Mouse (Mus musculus): Measurements from ENCODE around the gene Cd164l2.

Gene Cd164l2

DNA sequence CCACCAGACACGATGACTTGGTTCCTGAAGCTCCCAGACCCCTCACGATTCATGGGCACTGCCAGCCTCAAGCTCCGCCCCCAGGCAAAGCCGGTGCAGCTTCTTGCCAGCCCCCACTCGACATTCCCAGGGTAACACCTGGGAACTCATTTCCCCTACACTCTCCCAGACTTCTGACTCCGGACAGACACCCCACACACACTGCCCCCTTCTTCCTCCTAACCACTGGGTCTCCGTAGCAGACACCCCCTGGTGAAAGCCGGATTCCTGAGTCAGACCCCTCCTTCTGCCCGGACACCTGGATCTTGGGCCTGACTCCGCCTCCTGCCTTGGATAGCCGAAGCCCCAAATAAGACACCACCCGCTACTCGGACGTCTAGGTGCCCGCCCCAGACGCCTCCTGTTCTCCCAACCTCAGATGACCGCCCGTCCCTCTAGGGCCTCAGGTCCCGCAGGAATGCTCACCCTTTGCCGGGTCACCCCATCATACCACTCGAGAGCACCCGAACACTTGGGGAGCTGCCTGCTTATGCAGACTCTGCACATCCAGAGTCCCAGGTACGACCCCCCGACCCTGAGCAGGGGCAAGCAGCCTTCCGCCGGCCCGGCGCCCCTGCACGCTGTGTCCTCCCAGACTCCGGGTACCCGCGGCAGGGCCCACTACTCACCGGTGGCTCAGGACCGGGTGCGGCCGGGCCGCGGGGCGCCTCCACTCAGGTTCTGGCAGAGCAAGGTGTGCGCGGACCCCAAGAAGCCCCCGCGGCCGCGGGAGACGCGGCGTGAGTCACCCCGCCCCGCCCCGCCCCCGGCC is at the start of gene Cd164l2, which contains the start of gene Gpr3:
Cd164l2 (plus strand) TSS at position 381 of the 811 bp plus-strand sequence.
Gpr3 (minus strand) TSS at position 786 of the 811 bp plus-strand sequence.
- DNase-seq, result no peak

DNA sequence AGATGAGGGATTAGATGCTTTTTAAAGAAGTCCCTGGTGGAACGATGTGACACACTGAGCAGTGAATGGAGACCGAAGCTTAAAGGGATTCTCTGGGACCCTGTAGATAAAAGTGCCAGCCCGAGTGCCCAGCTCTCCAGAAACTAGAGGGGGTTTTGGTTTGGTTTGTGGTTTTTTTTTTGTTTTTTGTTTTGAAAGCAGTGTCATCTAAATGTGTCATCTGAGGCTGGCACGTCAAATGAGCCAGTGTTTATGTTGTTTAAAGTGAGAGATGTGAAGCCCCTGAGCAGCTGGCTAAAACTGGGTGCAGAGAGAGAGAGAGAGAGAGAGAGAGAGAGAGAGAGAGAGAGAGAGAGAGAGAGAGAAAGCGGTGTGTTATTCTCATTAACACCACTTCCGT is 49.7 kb upstream of the Cd164l2 start:
- no peak for DNase-seq

DNA sequence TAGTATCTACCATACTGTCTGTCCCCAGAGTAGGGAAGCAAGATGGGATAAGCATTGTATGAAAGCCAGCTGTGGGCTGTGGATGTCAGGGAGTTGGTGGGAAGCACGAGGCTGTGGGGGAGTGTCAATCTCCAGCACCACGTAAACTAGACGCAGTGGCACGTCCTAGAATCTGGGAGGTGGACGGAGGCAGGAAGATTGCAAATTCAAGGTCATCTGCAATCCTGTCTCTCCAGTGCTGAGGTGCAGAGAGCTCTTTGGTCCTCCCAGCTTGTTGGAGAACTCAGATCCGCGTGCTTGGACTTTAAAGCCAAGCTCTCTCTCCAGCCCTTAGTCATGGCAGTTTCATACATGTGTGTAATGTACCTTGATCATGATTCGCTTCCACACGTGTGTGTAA is 45.2 kb upstream of the Cd164l2 start:
- DNase-seq, result no peak

DNA sequence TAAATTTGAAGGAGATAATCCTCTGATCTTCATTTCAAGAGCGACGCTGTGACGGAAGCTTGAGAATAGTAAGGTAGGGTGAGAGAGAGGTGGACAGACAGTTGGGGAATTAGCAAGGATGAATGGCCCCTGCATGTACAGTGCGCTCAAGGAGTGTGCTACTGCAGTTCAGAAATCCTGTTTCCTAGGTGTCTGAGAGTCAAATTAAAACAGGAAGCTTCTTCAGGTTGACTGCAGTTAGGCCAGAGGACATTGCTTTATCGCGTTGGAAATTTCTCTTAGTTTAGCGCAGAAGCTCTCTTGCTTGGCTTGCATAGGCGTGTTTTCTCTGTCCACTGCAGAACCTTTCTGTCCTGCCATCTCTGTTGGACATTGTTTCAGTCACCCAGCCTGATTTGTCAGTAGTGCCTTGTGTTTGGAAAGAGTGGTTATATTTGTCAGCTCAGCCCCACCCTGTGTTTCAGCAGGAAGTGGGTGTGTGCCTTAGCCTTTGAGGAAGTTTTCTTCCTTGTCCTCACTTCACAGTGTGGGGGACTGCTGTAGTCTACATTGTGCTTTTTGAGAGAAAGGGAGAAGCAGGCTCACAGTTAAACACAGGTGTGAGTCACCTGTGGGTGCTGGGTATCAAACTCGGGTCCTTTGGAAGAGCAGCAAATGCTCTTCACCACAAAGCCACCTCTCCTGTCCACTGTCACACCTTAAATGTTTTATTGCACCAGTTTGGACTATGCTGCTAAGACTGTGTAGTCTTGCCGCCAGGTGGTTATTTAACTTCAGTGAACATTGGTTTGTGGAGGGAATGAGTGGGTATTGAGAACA is 42.5 kb upstream of the Cd164l2 start:
- peak; percentile 43 for DNase-seq

DNA sequence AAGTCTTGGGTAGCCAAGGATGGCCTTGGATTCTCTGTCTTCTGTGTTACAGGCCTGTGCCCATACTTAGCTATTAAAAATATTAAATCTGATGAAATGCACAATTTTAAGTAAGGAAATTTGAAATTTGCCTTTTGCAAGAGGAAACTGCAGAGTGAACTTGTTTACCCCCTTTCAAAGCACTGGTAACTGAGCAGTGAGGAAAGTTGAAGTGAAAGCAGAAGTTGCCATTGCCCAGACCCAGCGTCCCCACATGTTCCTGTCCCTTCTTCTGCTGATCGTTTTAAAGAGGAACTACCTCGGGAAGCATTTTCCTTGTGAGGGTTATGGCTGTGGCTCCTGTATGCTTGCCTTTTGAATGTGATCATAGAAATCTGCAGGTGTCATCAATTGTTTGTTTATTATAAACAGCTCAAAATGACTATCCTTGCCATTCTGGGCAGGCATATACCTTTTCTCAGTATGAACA is 41.8 kb upstream of the Cd164l2 start:
- no peak for DNase-seq

DNA sequence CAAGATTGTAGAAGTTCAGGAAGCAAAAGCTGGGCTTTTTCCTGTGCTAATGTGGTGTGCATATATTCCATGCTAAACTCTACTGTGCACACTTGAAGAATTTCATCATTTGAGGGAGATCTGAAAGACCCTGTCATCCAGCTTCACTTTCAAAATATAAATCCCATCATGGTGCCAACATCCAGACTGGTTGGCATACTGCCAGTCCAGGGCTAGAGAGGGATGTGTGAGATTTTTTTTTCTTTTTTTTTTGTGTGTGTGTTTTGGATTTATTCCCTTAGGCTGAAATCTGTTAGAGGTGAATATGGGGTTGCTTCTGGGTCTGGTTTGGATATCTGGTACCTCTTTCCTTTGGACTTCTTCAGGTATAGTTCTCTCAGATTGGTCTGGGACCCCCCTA is 41.3 kb upstream of the Cd164l2 start:
- DNase-seq, result no peak

DNA sequence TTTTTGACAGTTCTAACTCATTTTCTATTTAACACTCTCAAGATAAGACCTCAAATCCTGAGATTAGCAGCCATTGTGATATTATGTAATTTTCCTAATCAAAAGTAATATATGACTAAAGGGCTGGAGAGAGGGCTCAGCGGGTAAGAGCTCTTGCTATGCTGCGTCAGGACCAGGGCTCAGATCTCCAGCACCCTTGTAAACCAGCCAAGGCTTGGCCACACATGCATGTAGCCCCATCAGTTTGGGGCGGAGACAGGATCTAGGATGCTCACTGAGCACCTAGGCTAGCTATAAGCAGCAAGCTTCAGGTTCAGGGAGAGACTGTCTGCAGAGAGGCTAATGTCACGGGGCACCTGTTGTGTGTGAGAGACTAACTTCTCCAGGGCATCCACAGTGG is 39.5 kb upstream of the Cd164l2 start:
- DNase-seq, result no peak

DNA sequence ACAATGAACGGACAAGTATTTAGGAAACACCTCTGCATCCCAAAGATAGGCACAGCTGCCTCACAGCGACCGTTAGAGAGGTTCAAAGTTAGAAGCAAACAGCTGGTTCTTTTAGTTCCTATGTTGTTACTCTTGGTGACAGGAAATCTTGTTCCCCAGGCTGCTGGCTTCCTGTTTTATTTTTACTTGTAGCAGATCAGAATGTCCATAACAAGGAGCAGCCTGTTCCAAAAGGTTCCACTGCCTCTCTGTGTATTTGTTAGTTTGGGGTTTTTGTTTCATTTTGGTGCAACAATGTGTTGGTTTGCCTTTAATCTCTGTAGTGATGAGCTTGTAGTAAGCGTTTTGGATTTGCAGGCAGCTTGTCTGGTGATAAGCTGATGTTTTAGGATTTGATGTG is 37.6 kb upstream of the Cd164l2 start:
- peak; percentile 60 for DNase-seq

DNA sequence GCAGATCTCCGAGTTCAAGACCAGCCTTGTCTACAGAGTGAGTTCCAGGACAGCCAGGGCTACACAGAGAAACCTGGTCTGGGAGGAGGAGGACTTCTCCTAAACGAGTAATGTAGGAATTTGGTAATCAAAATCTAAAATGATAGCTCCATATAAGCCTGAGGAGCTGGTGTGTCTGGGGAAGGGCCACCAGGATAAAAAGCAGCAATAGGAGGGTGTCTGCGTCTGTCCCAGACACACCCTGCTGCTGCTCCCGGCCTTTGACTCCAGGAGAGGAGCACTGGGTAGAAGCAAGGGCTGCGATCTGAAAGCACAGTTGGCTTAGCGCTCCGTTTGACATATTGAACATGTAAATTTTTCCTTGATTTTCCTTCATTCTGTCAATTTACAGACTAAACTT is 36.7 kb upstream of the Cd164l2 start:
- DNase-seq, result no peak

DNA sequence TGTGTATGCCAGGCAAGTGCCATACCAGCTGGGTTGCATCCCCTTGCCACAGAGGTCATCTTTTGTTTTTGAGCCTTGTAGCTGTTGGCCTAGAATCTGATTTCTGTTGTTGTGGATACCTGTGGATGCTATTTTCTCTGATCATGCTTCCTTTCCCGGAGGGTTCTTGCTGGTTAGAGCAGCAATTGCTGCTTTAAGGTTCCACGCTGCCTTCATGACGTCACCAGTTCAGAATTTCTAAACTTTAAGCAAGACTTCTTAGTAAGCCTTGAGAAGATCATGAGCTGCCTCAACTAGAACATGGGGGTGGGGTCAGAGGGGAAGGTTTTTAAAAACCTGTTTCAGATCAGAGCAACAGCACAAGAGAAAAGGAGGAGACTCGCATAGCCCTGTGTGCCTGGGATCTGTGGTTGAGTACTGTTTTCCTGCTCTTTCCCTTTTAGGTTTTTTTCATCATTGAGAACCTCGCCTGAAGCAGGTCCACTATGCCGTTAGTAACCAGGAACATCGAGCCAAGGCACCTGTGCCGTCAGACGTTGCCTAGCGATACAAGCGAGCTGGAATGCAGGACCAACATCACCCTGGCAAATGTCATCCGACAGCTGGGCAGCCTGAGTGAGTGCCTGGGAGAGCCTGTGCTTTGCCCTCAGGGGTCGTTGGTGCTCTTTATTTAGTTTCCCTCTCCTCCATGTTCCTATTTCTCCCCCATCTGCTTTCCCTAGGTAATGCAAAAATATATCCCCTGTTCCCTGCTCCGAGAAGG is 35.8 kb upstream of the Cd164l2 start:
- peak; percentile 49 for DNase-seq

DNA sequence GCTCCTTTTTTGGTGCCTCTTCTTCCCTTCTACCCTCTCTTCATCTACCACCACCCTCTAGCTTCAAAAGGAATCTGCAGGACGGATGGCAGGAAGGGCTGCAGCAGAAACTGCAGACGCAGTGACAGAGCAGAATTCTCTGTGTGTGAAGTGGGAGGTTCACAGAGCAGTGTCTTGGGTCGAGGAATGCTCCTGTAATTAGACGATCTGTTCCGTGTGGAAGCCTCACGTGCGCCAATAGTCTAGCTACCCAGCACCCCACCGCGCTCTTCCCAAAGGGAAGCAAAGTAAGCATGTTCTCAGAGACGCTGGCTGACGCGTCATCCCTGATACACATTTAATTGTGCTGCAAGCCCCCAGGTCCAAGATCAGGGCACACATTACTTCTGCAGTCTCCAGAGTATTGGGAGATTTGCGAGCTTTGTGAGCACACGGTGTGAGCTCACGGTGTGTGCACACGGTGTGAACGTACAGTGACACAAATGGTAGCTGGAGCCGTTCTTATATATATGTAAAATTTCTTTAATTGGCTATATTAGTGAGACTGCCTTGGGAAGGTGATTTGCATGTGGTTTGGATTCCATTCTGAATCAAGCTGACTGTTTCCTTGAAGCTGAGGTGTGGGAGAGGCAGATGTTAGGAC is 35.0 kb upstream of the Cd164l2 start:
- DNase-seq, result no peak

DNA sequence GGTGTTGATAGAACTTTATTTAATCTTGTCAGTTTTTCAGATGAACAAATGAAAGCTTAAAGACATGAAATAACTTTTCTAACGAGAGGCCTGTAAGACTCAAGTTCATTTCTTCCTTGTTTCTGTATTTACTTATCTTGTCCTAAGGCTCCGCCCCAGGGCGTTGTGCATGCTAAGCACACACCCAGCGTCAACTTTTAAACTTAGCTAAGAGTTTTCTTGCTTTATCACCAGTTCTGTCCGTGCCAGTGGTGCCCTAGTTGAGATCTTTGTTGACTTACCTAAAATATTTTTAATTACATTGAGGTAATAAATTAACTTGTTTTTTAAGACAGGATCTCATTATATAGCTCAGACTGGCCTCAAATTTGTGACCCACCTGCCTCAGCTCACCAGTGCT is 33.6 kb upstream of the Cd164l2 start:
- DNase-seq, result no peak

DNA sequence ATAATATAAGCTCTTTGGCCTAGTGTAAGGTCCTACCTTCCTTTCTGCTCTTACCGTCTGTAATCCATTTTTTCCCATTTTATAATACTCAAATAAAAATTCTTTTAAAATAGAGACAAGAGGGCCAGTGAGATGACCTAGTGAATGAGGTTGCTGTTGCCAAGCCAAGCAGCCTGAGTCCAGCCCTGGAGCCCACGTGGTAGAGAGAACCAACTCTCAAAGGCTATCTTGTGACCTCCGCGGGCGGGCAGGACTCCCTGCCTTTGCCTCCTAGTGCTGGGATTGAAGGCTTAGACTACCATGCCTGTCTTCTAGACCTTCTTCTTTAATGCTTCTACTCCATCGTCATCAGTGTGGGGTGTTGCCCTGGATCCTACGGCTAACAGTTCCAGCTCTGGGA is 32.7 kb upstream of the Cd164l2 start:
- no peak for DNase-seq

DNA sequence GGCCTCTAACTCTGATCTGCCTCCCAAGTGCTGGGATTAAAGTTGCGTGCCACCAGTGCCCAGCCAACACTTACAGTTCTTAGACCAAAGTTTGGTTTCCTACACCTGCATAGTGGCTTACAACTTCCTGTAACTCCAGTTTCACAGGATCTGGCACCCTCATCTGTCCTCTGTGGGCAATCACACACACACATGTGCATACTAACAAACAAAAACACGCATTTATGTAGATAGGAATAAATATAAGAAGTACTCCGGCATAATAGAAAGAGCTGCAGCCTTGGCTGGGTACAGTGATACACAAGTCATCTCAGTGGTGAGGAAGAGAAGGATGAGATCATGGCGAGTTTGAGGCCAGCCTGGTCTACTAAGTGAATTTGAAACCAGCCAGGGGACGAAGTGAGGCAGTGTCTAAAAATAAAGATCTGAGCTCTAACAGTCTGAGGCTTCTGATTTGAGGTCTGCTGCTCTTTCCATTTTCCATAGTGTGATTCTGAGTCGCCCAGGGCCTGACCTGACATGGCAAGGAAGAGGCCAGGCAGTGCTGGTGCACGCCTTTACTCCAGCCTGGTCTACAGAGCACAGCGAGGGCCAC is 29.4 kb upstream of the Cd164l2 start:
- DNase-seq, result no peak

DNA sequence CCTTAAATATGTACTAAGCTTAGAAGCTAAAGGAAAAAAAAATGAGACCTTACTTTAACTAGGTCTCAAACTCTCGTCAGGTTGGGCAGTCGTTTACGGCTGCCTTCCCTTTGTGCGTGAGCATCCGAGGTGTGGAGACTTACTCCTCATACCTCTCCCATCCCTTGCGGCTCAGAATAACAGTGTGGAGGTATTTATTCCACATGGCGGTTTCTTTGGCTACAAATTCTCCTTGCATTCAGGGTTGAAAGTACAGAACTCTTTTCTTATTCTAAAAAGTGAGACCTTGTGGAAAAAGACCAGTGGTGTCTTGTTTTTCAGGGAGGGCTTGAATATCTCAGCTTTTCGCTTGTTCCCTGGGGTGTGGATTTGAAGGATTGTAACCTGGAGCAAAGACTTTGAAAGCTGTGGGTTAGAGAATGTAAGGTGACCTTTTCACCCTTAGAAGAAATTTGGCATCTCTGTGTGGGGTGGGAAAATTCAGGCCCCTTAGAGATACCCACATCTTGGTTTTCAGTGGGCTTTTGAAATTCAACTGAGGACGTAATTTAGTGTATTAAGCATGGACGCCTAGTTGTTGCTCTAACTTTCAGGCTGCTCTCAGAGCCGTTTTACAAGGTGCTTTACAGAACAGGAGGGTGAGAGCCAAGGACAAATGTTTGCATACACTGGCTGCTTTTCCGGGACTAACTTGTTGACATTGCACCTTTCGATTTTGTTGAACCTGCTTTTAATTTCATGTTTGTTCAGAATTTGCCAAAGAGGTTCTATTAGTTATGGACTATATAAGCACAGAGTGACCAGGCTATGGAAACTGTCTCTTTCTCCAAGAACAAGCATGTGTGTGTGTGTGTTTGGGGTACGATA is 27.7 kb upstream of the Cd164l2 start:
- DNase-seq, result no peak

DNA sequence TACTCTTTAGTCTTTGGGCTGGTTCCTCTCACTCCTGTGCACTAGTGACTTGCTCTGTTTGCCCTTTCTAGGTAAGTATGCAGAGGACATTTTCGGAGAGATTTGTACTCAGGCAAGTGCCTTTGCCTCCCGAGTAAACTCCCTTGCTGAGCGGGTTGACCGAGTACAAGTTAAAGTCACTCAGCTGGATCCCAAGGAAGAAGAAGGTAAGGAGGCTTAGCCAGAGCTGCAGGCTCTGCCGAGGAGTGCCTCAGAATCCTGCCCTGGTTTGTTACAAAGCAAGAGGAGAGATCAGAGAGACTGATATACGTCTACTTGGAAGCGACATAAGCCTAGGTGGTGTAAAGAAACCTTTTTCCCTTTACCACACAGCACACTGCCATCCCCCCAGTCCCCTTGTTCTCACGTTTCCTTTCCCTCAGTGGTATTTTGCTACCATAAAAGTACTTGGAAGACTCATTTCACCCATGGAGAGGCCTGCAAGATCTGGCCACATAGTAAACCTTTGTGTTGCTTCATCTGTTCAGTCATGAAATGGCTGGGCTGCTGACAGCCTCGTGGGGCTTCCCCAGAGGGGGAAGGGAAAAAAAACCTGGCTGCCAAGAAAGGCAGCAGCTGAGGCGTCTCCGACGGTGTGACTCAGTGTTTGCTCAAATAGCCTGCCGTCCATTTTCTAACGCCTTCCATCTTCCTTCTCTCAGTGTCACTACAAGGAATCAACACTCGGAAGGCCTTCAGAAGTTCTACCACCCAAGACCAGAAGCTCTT is 26.8 kb upstream of the Cd164l2 start:
- DNase-seq, result peak; percentile 58

DNA sequence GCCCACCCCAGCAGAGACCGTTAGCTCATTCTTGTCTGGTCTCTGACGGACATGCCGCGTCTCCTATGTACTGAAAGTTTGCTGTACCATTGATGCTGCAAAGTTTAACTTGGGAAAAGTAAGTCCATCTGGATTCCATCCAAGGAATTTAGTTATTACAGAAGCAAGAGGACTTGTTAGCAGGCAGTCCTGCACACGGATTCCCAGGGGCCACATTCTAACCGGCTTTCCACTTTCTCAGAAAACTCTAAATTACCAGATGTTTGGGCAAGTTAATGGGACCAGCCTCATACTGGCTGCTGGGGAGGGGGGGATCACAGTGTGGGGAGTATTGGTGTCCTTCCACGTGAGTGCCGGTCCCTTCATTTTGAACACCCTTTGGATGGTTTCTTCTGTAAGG is 26.0 kb upstream of the Cd164l2 start:
- no peak for DNase-seq

DNA sequence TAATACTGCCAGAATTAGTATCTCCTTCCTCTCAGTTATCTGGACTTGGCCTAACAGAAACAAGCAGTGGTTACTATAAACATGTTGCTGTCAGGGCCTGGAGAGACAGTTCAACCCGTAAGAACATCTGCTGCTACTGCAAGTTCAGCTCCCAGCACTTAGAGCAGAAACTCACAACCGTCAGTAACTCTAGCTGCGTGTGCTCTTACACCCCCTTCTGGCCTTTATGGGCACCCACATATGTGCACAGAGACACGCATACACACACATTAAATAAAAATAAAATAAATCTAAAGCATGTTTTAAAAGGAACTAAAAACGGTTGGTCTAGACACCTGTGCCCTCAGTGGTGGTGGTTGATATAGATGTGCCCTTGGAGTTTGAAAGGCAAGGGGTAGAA is 25.1 kb upstream of the Cd164l2 start:
- no peak for DNase-seq

DNA sequence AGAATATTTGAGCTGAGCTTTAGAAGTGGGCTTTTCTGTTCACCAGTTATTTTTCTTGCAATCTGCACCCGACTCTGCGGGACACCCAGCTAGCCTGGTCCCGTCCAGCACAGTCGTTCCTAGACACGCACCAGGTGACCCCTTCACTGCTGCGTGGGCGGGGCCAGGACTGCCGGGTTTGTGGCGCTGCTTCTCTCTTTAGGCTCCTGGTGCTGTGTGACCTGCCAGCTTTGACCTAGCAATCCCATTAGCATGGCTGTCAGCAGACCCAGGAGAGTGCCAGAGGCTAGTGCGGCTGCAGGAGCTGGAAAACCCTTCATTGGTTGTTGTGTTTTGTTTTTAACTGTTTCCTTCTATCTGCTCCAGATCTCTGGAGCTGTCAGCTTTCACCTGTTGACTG is 22.5 kb upstream of the Cd164l2 start:
- no peak for DNase-seq

DNA sequence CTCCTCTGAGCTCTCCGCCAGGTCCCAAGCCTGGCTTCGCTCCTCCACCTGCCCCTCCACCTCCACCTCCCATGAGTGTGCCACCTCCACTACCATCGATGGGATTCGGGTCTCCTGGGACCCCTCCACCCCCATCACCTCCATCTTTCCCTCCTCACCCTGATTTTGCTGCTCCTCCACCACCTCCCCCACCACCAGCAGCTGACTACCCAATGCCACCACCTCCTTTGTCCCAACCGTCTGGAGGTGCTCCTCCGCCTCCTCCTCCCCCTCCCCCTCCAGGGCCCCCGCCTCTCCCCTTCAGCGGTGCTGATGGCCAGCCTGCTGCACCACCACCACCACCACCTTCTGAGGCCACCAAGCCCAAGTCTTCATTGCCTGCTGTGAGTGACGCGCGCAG is 17.4 kb upstream of the Cd164l2 start:
- no peak for DNase-seq

DNA sequence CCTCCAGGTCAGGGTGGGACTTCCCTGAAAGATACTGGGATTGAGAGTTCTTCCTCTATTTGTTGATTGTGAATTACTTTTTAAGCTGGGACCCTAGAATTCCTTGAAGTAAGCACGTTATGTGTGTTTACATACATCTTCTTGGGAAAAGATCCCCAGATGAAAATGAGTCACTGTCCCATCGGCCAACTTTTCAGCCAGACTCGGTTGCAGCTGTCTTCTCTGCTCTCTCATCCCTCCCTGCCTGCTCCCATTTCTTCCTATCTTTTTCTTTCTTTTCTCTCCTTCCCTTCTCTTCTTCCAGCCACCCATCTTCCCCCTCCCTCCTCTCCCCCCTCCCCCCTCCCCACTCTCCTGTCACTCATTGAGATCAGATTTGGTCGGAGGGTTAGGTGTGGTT is 16.9 kb upstream of the Cd164l2 start:
- no peak for DNase-seq
